Mouse (Mus musculus) MEL (cell line): ENCODE results near the gene Cyp51.

ENCODE experiments used
- JUND ChIP-seq: IDR thresholded peaks from 2 replicates; pipeline ENCODE4 v1.6.1; 2011; ENCODE audit warnings: low read depth, mild to moderate bottlenecking, improper control_type of control experiment, low read length
- SIN3A ChIP-seq: IDR thresholded peaks from 2 replicates; pipeline ENCODE4 v1.6.1; 2012; ENCODE audit warnings: low read length, improper control_type of control experiment, inconsistent platforms
- TBP ChIP-seq: IDR thresholded peaks from 2 replicates; pipeline ENCODE4 v1.8.0; 2011; ENCODE audit warnings: low read depth, low read length, improper control_type of control experiment
- USF1 ChIP-seq: IDR thresholded peaks from 2 replicates; pipeline ENCODE4 v1.6.1; 2014; ENCODE audit warnings: low read depth, mild to moderate bottlenecking, inconsistent platforms, low read length, improper control_type of control experiment, moderate library complexity

DNA sequence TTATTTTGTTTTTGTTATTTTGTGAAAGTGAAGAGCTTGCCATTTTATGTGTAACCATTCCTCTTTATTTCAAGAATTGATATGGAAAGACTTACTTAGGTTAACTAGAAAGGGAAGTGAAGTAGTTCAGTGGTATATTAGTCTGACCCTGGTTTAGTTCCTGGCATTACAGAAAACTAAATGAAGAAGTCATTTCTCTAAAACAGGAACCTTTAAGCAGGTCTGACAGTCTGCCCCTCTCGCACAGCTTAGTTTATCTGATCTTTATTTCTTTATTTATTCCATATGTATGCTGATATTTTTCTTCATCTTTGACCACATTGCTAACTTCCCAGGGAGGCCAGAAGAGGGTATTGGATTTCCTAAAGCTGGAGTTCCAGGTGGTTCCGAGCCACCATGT lies 63.6 kb downstream of the Cyp51 start:
- TF ChIP-seq JUND (no peak), USF1 (no peak), TBP (no peak), SIN3A (no peak)
